Mouse (Mus musculus) cerebellum, adult (tissue): Measurements from ENCODE around the gene Wdr48.

Source experiments
- ATAC-seq: cut with Nextera tagmentation; 2 replicates; pipeline ENCODE4 v1.9.2; 2017; ENCODE audit warnings: mild to moderate bottlenecking, moderate library complexity, mixed read lengths; ENCODE audit not compliant: insufficient number of reproducible peaks, low FRiP score, low TSS enrichment

Gene Wdr48

DNA sequence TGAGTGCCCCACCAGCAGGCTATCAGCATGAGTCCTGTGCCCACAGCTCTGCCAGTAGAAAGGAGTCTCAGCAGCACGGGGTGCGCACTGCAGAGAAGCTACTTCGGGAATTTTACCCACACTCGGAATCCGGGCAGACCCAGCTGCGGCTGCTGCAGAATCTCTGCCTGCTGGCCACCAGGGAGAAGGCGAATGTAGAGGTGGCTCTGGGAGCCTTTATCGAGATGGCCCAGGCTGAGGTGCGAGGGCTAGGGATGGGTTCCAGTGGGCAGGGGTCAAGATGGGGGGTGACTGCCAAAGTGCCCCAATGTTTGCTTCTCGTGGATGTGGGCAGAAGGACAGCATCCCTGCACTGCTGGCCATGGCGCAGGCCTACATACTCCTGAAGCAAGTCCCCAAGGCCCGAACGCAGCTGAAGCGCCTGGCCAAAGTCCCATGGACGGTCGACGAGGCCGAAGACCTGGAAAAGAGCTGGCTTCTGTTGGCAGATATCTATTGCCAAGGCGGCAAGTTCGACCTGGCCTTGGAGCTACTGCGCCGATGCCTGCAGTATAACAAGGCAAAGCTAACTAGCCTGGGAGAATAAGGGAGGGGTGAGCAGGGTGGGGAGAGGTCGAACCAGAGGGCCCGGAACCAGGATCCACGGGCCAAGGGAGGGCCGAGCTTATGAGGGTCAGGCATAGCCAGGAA is 71.7 kb downstream of the Wdr48 start:
- no peak for ATAC-seq

DNA sequence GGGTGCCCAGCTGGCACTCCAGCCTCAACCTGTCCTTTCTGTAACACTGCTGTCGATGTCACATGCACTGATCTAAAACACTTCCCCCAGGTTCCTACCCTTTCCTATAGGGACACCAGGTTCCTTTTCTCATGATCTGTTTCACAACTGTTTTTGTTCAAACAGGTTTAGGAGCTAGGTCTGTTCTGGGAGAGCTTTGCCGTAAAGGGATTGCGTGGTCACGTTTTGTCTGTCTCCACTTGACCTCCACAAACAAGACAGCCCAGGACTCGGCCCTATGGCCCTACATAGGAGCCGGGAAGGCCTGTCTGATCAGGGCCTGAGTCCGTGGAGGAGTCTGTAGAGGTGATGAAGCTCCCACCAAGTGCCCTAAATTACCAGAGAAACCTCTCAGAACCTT is 75.1 kb downstream of the Wdr48 start:
- ATAC-seq = no peak

DNA sequence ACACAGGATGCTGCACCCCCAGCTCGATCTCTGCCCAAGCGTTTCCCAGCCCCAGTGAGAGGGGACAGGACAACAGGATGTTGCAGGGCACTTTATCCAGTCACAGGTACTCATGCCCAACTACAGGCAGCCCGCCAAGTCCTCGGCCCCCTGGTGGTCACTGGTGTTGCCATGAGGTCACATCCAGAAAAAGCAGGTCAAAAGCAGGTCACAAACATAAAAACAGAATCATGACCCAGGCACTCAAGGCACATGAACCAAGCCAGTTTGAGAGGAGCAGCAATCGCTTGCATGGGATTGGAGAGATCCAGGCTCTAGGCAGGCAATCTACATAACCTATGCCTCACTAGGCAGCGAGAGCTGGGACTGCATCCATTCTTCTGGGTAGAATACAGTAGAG is 75.5 kb downstream of the Wdr48 start:
- ATAC-seq = no peak

DNA sequence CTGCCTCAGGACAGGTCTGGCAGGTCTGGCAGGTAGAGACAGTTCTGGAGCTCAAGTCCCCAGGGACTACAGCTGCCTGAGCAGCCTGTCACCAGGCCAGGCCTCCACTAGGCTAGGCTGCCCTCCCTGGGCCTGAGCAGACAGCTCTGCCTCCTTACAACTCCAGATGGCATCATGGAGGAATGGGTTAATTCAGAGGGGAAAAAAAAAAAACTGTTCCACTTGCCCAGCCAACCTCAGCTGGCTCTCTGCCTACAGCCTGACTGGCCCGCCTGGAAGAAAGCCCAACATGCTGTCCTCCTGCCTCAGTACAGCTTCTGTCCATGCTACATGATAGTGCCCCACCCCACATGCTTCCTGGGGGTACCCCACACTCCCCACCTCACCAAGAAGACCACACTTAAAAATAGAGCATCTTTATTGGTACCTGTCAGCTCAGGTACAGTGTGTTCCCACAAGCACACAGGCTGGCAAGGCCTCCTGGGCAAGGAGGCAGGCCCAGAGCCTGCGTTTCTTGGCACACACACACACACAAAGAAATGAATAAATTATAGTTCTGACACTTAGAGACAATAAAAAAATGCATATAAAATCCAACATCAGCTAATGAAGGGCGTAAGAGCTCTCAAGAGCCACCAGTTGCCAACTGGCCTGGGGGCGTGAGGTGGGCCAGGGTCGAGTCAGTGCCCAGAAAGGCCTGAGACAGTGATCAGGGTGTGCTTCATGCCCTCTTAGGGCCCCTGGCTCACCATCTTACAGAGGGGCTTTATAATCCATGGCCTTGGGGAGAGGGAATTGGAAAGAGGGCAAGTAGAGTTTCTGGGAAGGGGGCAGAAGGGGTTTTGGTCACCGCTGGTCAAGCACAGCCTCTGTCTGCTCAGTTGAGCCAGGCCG is 76.3 kb downstream of the Wdr48 start:
- ATAC-seq = peak; percentile 42; the same call in 1 of the 2 replicates

DNA sequence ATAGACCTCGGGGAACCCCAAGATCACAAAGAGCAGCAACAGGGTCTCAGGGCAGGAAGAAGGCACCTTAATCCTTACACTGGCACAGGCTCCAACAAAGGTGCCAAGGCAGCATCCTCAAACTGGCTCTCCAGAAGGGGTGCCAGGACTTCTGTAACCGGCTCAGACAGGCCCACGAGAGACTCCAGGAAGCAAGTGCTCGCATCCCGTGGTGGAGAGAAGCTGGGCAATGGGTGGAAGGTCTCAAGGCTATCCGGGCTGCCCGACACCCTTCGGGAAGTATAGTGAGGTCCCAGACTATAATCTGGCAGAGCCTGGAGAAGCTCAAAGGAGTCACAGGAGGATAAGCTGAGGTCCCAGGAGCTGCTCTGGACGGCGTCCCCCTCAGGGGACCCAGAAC is 77.5 kb downstream of the Wdr48 start:
- no peak for ATAC-seq

DNA sequence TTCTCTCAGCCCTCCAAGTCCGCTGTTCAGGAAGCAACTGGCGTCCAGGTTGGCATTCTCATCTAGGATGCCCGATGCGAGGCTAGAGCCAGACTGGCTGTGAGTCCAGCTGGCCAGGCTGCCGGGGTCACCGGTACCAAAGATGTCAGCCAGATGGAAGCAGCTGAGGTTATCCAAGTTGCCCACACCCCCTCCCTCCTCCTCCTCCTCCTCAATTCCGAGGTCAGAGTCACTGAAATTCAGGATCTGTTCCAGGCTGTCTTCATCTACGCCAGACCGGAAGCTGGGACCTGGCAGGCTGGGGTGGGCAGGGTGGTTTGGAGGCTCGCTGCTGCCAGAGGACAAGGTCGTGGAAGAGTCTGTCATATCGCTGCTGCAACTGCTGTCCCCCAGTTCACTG is 77.9 kb downstream of the Wdr48 start:
- ATAC-seq = peak; percentile 33; the same call in 1 of the 2 replicates

DNA sequence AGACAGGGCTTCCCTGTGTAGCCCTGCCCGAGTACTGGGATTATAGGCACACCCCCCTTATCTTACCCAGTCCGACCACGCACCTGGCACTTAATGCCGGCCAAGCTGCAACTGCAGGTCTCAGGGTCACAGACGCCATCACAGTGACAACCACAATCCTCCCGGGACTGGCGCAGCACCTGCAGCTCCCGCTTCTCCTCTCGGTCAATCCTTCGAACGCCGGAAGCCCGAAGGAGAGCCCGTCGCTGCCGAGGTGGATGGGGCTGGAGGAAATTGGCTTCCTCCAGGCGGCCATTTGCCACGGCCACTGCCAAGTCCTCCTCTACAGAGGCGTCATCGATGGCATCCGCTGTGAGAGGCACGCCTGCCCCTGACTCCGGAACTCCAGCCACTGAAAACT is 78.6 kb downstream of the Wdr48 start:
- no peak for ATAC-seq

DNA sequence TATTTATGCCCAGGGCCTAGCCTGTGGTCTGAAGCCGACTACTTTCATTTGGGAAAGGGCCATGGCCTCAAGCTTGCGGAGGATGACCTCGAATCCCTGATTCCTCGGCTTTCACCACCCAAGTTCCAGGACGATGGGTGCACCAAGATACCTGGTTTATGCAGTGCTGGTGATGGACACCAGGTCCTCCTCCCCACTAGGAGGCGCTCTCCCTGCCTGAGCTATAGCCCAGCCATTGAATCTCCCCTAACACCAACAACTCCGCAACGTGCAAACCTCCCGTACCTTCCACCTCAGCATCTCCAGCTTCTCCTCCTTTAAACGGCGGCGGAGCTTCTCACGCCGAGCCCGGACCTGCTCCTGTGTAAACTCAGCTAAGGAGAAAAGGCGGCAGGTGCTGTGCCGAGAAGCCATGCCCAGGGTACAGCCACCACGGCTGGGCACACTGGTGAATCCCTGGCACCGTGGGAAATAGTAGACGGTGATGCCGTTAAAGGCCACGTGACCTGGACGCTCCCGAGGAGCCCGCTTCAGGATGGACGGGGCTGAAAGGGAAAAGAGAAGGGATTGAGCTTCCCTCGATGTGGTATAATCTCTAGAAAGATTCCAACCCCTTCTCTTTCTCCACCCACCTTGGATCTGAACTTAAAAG is 79.3 kb downstream of the Wdr48 start:
- ATAC-seq = no peak

DNA sequence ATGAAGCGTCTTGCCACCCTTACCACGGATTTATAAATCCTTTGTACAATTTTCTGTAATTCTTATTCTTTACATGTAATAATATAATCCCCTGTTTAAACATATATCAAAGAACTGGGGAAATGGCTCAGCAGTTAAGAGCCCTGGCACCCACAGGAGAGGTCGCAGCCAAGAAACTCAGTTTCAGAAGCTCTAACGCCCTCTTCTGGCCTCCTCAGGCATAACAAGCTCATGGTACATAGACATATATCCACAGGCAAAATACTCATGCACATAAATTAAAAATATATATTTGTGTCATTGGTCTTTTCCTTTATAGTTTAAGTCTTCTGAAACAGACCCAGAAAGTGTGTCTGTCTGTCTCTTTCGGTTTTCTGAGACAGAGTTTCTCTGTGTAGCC is 79.9 kb downstream of the Wdr48 start:
- ATAC-seq = no peak

DNA sequence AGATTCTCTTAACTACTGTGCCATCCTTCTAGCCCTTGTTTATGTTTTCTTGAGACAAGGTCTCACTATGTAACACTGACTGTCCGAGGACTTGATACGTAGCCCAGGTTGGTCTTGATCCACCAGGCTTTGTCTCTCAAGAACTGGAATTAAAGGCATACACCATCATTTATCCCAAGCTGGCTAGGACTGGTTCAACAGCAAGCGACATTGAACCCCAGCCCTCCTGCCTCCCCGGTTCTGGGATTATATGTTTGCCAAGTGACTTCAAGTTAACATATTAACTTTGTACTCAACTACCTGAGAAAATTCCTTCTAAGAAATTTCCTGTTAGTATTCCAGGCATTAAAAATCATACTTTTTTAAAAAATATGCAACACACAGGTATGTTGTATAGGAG is 80.6 kb downstream of the Wdr48 start:
- ATAC-seq = no peak
